Mouse (Mus musculus) c-Kit-positive CD71-positive TER-119-negative erythroid progenitor cells, embryonic 14.5 days (primary cell): ENCODE measurements around the gene Helz2.
"Not testable (repeated sequence)": the region's sequence is repeated elsewhere in the genome, so short reads cannot be mapped to it uniquely, and the experiment has no call there.

ENCODE experiments used
- DNase-seq: peaks from one replicate; pipeline ENCODE4 v3.0.0-alpha.2; 2013; ENCODE audit warnings: low read depth

Gene Helz2

GRCm38 (mm10) chr2:181193044-181193443, 48.8 kb downstream of the Helz2 start:
- no peak for DNase-seq

GRCm38 (mm10) chr2:181191936-181192335, 49.9 kb downstream of the Helz2 start:
- no peak for DNase-seq

- DNase-seq = not testable (repeated sequence)
These were observed 50.4 kb downstream of the Helz2 start for GRCm38 (mm10) chr2:181191385-181191784.

GRCm38 (mm10) chr2:181189321-181189720, 52.5 kb downstream of the Helz2 start:
- no peak for DNase-seq

- DNase-seq = no peak
These were observed 53.1 kb downstream of the Helz2 start for GRCm38 (mm10) chr2:181188681-181189080.

GRCm38 (mm10) chr2:181187121-181188000, 54.5 kb downstream of the Helz2 start, which contains the start of gene Ppdpf:
TSS of gene Ppdpf (plus strand) at chr2:181187247.
- peak; percentile 94 for DNase-seq

- DNase-seq = peak; percentile 81
These were observed 55.2 kb downstream of the Helz2 start for GRCm38 (mm10) chr2:181186635-181187034.

- no peak for DNase-seq
These were observed 60.9 kb downstream of the Helz2 start for GRCm38 (mm10) chr2:181180898-181181297.

GRCm38 (mm10) chr2:181178471-181178870, 63.4 kb downstream of the Helz2 start:
- no peak for DNase-seq

- DNase-seq = no peak
These were observed 63.8 kb downstream of the Helz2 start for GRCm38 (mm10) chr2:181178015-181178414.
